Mouse (Mus musculus) heart, postnatal 0 days (tissue): ENCODE data around the gene Esf1. TPM values are rescaled to one million over a fixed set of nuclear protein-coding genes. Genes with fewer than 3 reads are reported as not detected.
"Not testable (repeated sequence)": the region's sequence is repeated elsewhere in the genome, so short reads cannot be mapped to it uniquely, and the experiment has no call there.

ENCODE experiments used
- ATAC-seq: fragments of 200-750 bp; cut with Nextera tagmentation; 2 replicates; pipeline ENCODE4 v1.8.0; 2017; ENCODE audit warnings: low read depth, moderate number of reproducible peaks, moderate library complexity; ENCODE audit not compliant: insufficient read depth
- DNase-seq: peaks from one replicate; pipeline ENCODE4 v3.0.0-alpha.2; 2016; ENCODE audit warnings: low spot score
- H3K27ac ChIP-seq: fragments of 300-500 bp; sonication (generic); 2 replicates; pipeline ENCODE4 v1.5.1; 2014; ENCODE audit warnings: low read depth, mild to moderate bottlenecking
- H3K27me3 ChIP-seq: fragments of 300-500 bp; sonication (generic); 2 replicates; pipeline ENCODE4 v1.6.1; 2014; ENCODE audit warnings: low read length, mixed read lengths; ENCODE audit not compliant: control insufficient read depth, insufficient read depth
- H3K36me3 ChIP-seq: fragments of 300-500 bp; sonication (generic); replicated peaks from 2 replicates; pipeline ENCODE4 v1.6.1; 2014; ENCODE audit warnings: low read length, mixed read lengths; ENCODE audit not compliant: control insufficient read depth, insufficient read depth
- H3K4me1 ChIP-seq: fragments of 300-500 bp; sonication (generic); 2 replicates; pipeline ENCODE4 v1.6.1; 2014; ENCODE audit warnings: antibody characterized with exemption; ENCODE audit not compliant: control insufficient read depth, insufficient read depth
- H3K4me2 ChIP-seq: fragments of 300-500 bp; sonication (generic); 2 replicates; pipeline ENCODE4 v1.6.1; 2014; ENCODE audit warnings: low read depth, mild to moderate bottlenecking, low read length, moderate library complexity
- H3K4me3 ChIP-seq: fragments of 300-500 bp; sonication (generic); 2 replicates; pipeline ENCODE4 v1.5.1; 2014; ENCODE audit warnings: low read depth, low read length
- H3K9ac ChIP-seq: fragments of 300-500 bp; sonication (generic); replicated peaks from 2 replicates; pipeline ENCODE4 v1.6.1; 2014; ENCODE audit warnings: low read depth, low read length, mixed read lengths
- H3K9me3 ChIP-seq: fragments of 300-500 bp; sonication (generic); replicated peaks from 2 replicates; pipeline ENCODE4 v1.6.1; 2016; ENCODE audit warnings: low read length; ENCODE audit not compliant: control insufficient read depth
- CTCF ChIP-seq: IDR thresholded peaks from 2 replicates; pipeline ENCODE4 v1.5.1; 2016; ENCODE audit warnings: antibody characterized with exemption, control low read depth, low read depth
- EP300 ChIP-seq: IDR thresholded peaks from 2 replicates; pipeline ENCODE4 v1.6.1; 2016; ENCODE audit warnings: antibody characterized with exemption, low read depth
- WGBS: fragments of 180-500 bp; shearing (Covaris S2); extraction: QIAGEN DNeasy Blood & Tissue Kit; methylation state at CpG from one replicate; pipeline ENCODE4 v1.1.7; 2014; 5-methylcytosine and 5-hydroxymethylcytosine counted together
- polyA plus RNA-seq: library from polyadenylated mRNA; unstranded; fragments of >200 nt; fragmentation: Nextera tagmentation; extraction: Ambion mirVana; gene quantifications from 2 replicates; pipeline ENCODE4 v1.2.1, GENCODE M21; 2015
- total RNA-seq: library from RNA; depleted of rRNA; stranded (reverse); fragments of >200 nt; gene quantifications from 2 replicates; pipeline ENCODE4 v1.2.3, GENCODE M21; 2014; ENCODE audit warnings: low replicate concordance

Esf1 gene
- total and polyA plus RNA-seq, 2 experiments from 2014 or later: 2.9 to 12.9 TPM

- ATAC-seq (no peak), DNase-seq (no peak)
- TF ChIP-seq CTCF (no peak), EP300 (no peak)
- no peak overlapping the region for H3K4me3 ChIP-seq
- H3K4me2 ChIP-seq: no peak overlapping the region
- H3K9ac ChIP-seq: no peak overlapping the region
- H3K36me3 ChIP-seq: no peaks in the 10 kb centered on the region
- WGBS: 82% methylated on average over 5 of the region's 5 CpGs
- no peaks in the 10 kb centered on the region for H3K4me1 ChIP-seq
- H3K27ac ChIP-seq: no peak overlapping the region
- no peaks in the 10 kb centered on the region for H3K9me3 ChIP-seq
- no peaks in the 10 kb centered on the region for H3K27me3 ChIP-seq
These were observed 74.3 kb downstream of the Esf1 start for GRCm38 (mm10) chr2:140096034-140096433.

GRCm38 (mm10) chr2:140093433-140093832 is 76.9 kb downstream of the Esf1 start:
- H3K27ac ChIP-seq: no peak overlapping the region
- H3K4me1 ChIP-seq: no peaks in the 10 kb centered on the region
- TF ChIP-seq CTCF (no peak), EP300 (no peak)
- ATAC-seq (no peak), DNase-seq (no peak)
- no peak overlapping the region for H3K9ac ChIP-seq
- 85% methylated on average over 5 of the region's 5 CpGs for WGBS
- H3K4me3 ChIP-seq: no peak overlapping the region
- H3K4me2 ChIP-seq: no peak overlapping the region
- H3K36me3 ChIP-seq: no peaks in the 10 kb centered on the region
- H3K9me3 ChIP-seq: no peaks in the 10 kb centered on the region
- H3K27me3 ChIP-seq: no peaks in the 10 kb centered on the region

GRCm38 (mm10) chr2:140084245-140084644 is 86.1 kb downstream of the Esf1 start:
- ATAC-seq (no peak), DNase-seq (no peak)
- H3K4me1 ChIP-seq: no peaks in the 10 kb centered on the region
- no peaks in the 10 kb centered on the region for H3K27me3 ChIP-seq
- H3K9me3 ChIP-seq: no peaks in the 10 kb centered on the region
- TF ChIP-seq CTCF (no peak), EP300 (no peak)
- H3K4me3 ChIP-seq: no peak overlapping the region
- H3K36me3 ChIP-seq: no peaks in the 10 kb centered on the region
- no peak overlapping the region for H3K9ac ChIP-seq
- H3K27ac ChIP-seq: no peak overlapping the region
- no peak overlapping the region for H3K4me2 ChIP-seq
- 86% methylated on average over 7 of the region's 7 CpGs for WGBS

- Histone ChIP-seq H3K9me3 (no peaks in the 10 kb centered on the region), H3K36me3 (no peaks in the 10 kb centered on the region), H3K4me2 (no peak overlapping the region), H3K4me3 (no peak overlapping the region), H3K9ac (no peak overlapping the region), H3K27ac (no peak overlapping the region), H3K4me1 (no peaks in the 10 kb centered on the region), H3K27me3 (no peaks in the 10 kb centered on the region)
- 79% methylated on average over 11 of the region's 11 CpGs for WGBS
- no peak for TF ChIP-seq EP300
- no peak for TF ChIP-seq CTCF
- DNase-seq (no peak), ATAC-seq (no peak)
These were observed 89.4 kb downstream of the Esf1 start for GRCm38 (mm10) chr2:140080747-140081577.

DNA sequence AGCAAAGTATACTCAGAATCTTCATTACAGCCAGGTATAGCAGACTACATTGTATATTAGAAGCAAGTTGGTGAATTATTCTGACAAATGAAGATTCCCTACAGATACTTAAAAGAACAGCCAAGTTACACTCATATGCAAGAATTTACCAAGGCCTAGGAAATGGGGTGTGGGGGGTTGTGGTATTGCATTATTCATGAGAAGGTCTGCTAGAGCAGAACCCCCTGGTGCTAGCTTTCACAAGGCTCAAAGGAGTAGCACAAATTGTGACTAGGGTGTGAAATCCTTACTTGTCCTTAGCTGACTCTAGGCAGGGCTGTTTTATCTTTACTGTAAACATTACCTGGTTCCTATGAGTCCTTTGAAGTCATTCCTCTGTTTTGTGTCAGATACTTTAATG is 91.1 kb downstream of the Esf1 start:
- not testable (repeated sequence) for ATAC-seq, H3K9ac ChIP-seq, H3K4me3 ChIP-seq, H3K27me3 ChIP-seq, H3K27ac ChIP-seq, H3K4me1 ChIP-seq, H3K36me3 ChIP-seq, H3K4me2 ChIP-seq, DNase-seq, H3K9me3 ChIP-seq

DNA sequence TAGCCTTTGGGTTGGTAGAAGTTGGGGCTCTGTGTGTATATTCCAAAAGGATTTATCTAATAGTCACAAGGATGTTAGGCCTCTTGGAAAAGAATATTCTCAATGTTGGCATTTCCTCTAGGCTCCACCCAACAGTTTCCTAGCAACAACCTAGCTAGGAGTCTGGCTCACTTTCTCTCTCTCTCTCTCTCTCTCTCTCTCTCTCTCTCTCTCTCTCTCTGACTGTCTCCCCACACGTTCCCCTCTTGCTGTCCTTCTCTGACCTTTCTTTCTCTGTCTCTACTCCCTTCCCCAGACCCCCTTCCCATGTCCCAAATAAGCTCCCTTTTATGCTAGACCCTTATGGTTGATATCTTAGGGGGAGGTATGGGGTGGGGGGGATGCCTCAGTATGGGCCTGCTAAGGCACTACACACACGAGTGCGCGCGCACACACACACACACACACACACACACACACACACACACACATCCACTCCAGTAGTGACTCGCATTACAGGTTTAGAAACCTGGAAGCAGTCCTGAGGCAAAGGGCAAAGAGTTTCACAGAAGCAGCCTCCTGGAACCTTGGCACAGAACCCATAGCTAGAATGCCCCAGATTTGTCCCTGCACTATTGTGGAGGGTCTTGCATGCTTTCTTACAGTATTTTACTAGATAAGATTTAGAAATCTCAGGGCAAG is 91.6 kb downstream of the Esf1 start:
- Histone ChIP-seq H3K4me3 (no peak overlapping the region), H3K36me3 (no peaks in the 10 kb centered on the region), H3K4me1 (no peaks in the 10 kb centered on the region), H3K9ac (no peak overlapping the region), H3K4me2 (no peak overlapping the region), H3K27ac (no peak overlapping the region), H3K27me3 (no peaks in the 10 kb centered on the region), H3K9me3 (no peaks in the 10 kb centered on the region)
- no peak for TF ChIP-seq EP300
- no peak for TF ChIP-seq CTCF
- WGBS: 34% methylated on average over 5 of the region's 6 CpGs
- DNase-seq (no peak), ATAC-seq (no peak)
